Mouse (Mus musculus) megakaryocyte, embryonic 14.5 days (primary cell): ENCODE measurements at regions not wholly inside any gene's neighbourhood (a gene's known extent, or its start where the extent isn't known, plus 50 kb on each side); places are given as distances from the start of the nearest gene placed in this dataset.

ENCODE experiments used
- FLI1 ChIP-seq: IDR thresholded peaks from 2 replicates; pipeline ENCODE4 v1.6.1; 2012; ENCODE audit warnings: low read length, inconsistent platforms, mixed read lengths
- GATA1 ChIP-seq: IDR thresholded peaks from 3 replicates; pipeline ENCODE4 v1.6.1; 2012; ENCODE audit warnings: mixed read lengths, low read length, inconsistent platforms, borderline replicate concordance

GRCm38 (mm10) chr13:107714001-107714400, 330.2 kb upstream of the Smim15 start:
- TF ChIP-seq GATA1, result no peak
- no peak for TF ChIP-seq FLI1
